Mouse (Mus musculus): ENCODE results near the gene 1700069L16Rik. TPM values are rescaled to one million over a fixed set of nuclear protein-coding genes. Genes with fewer than 3 reads are reported as not detected.

The 1700069L16Rik gene
- polyA plus RNA-seq, 1 experiment = 11.1 TPM

GRCm38 (mm10) chr5:113765641-113766526, 41.3 kb upstream of the 1700069L16Rik start:
- H3K27ac ChIP-seq (ENCODE audit: control insufficient read depth, insufficient read depth, low read depth, low read length) = peak overlapping the region; percentile 19; the same call in 1 of the 2 replicates
- no peaks in the 10 kb centered on the region for H3K27me3 ChIP-seq (ENCODE audit: control insufficient read depth, insufficient read depth, low read length)
- no peak for TF ChIP-seq POLR2A (IDR thresholded peaks at IDR 0.05; ENCODE audit: control insufficient read depth, low read depth, low read length)
- no peak for TF ChIP-seq CTCF (IDR thresholded peaks at IDR 0.05; ENCODE audit: control insufficient read depth, insufficient read depth, insufficient replicate concordance, low read depth, low read length)
- no peak overlapping the region for H3K4me3 ChIP-seq (ENCODE audit: control insufficient read depth, low read depth, low read length)
- no peaks in the 10 kb centered on the region; the same call in 1 of the 2 replicates for H3K4me1 ChIP-seq (ENCODE audit: control insufficient read depth, insufficient read depth, low read length)
- H3K36me3 ChIP-seq (ENCODE audit: control insufficient read depth, insufficient read depth, low read length) = no peaks in the 10 kb centered on the region

DNA sequence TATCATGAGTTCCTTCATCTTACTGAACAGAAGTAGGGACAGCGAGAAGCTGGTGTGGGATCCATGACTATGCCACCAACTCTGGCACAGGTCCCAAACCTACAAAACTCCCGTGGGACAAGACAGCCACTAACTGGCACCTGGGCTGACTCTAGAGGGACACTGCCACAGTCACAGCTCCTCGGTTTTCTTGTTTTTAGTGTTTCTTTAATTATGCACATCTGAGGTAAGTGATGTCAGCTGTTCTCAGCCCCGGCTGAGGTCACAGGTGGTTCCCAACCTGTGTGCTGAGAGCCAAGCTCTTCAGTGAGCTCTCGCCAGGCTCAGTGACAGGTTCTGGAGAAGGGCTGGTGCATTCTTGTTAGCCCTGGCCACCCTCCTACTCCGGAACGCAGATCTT, 39.9 kb upstream of the 1700069L16Rik start:
- Histone ChIP-seq H3K4me1 (ENCODE audit: control insufficient read depth, insufficient read depth, low read length) (no peaks in the 10 kb centered on the region), H3K27me3 (ENCODE audit: control insufficient read depth, insufficient read depth, low read length) (no peaks in the 10 kb centered on the region), H3K4me3 (ENCODE audit: control insufficient read depth, low read depth, low read length) (no peak overlapping the region), H3K36me3 (ENCODE audit: control insufficient read depth, insufficient read depth, low read length) (no peaks in the 10 kb centered on the region), H3K27ac (ENCODE audit: control insufficient read depth, insufficient read depth, low read depth, low read length) (no peak overlapping the region)
- TF ChIP-seq CTCF (IDR thresholded peaks at IDR 0.05; ENCODE audit: control insufficient read depth, insufficient read depth, insufficient replicate concordance, low read depth, low read length) (no peak), POLR2A (IDR thresholded peaks at IDR 0.05; ENCODE audit: control insufficient read depth, low read depth, low read length) (no peak)

DNA sequence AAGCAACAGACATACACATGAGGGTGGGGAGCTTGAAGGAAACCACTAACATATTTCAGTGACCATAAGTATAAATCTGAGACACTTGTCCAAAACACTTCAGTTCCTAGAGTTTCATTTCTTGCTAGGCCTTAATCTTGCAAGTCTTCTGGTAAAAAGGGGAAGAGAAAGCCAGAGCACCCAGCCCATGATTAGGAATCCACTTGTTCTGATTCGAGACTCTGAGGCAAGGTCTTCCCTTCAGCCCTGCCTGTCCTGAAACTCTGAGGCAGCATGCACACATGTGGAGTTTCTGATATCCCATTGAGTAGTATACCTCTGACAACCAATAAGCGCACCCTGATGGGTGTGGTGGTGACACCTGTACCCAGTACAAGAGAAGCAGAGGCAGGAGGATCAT, 37.0 kb upstream of the 1700069L16Rik start:
- Histone ChIP-seq H3K4me1 (ENCODE audit: control insufficient read depth, insufficient read depth, low read length) (no peaks in the 10 kb centered on the region), H3K27ac (ENCODE audit: control insufficient read depth, insufficient read depth, low read depth, low read length) (no peak overlapping the region), H3K36me3 (ENCODE audit: control insufficient read depth, insufficient read depth, low read length) (no peaks in the 10 kb centered on the region), H3K27me3 (ENCODE audit: control insufficient read depth, insufficient read depth, low read length) (no peaks in the 10 kb centered on the region), H3K4me3 (ENCODE audit: control insufficient read depth, low read depth, low read length) (no peak overlapping the region)
- TF ChIP-seq CTCF (IDR thresholded peaks at IDR 0.05; ENCODE audit: control insufficient read depth, insufficient read depth, insufficient replicate concordance, low read depth, low read length) = no peak
- no peak for TF ChIP-seq POLR2A (IDR thresholded peaks at IDR 0.05; ENCODE audit: control insufficient read depth, low read depth, low read length)

- Histone ChIP-seq H3K27ac (ENCODE audit: control insufficient read depth, insufficient read depth, low read depth, low read length) (no peak overlapping the region), H3K36me3 (ENCODE audit: control insufficient read depth, insufficient read depth, low read length) (peaks cover 1% of the 10 kb centered on the region), H3K4me3 (ENCODE audit: control insufficient read depth, low read depth, low read length) (no peak overlapping the region), H3K27me3 (ENCODE audit: control insufficient read depth, insufficient read depth, low read length) (no peaks in the 10 kb centered on the region), H3K4me1 (ENCODE audit: control insufficient read depth, insufficient read depth, low read length) (no peaks in the 10 kb centered on the region)
- no peak for TF ChIP-seq POLR2A (IDR thresholded peaks at IDR 0.05; ENCODE audit: control insufficient read depth, low read depth, low read length)
- TF ChIP-seq CTCF (IDR thresholded peaks at IDR 0.05; ENCODE audit: control insufficient read depth, insufficient read depth, insufficient replicate concordance, low read depth, low read length) = no peak
Observed at GRCm38 (mm10) chr5:113755347-113756030, 30.9 kb upstream of the 1700069L16Rik start.

DNA sequence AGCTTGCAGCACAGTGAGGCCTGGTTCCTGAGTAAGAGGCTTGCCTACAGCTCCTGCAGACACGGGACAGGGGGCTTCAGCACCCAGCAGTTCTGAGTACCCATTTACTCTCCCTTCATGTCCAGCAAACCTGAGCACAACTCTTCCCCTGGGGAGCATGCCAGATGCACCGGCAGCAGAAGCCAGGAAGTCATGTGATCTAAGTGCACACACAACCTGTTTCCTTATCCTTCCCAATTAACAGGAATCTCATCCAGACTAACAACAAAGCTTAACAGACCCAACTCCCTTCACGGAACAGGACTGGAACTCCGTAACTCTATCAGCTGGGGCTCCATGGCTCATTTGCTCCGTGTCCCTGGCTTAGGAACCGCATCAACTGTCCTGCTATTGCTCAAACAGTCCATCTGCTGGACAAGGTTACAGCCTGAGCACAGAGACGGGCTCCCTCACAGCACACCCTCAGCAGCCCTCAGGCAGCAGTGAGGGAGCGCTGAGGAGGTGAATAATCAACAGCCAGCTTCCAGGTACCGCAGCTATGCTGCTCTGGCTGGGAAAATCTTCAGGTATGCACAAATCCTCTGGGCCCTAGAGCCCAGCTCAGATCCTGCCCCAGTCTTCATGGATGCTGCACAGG, 27.1 kb upstream of the 1700069L16Rik start:
- H3K4me1 ChIP-seq (ENCODE audit: control insufficient read depth, insufficient read depth, low read length) = no peaks in the 10 kb centered on the region
- no peak overlapping the region for H3K4me3 ChIP-seq (ENCODE audit: control insufficient read depth, low read depth, low read length)
- peaks cover 7% of the 10 kb centered on the region for H3K36me3 ChIP-seq (ENCODE audit: control insufficient read depth, insufficient read depth, low read length)
- H3K27me3 ChIP-seq (ENCODE audit: control insufficient read depth, insufficient read depth, low read length) = no peaks in the 10 kb centered on the region
- no peak overlapping the region for H3K27ac ChIP-seq (ENCODE audit: control insufficient read depth, insufficient read depth, low read depth, low read length)
- no peak for TF ChIP-seq CTCF (IDR thresholded peaks at IDR 0.05; ENCODE audit: control insufficient read depth, insufficient read depth, insufficient replicate concordance, low read depth, low read length)
- TF ChIP-seq POLR2A (IDR thresholded peaks at IDR 0.05; ENCODE audit: control insufficient read depth, low read depth, low read length) = no peak

GRCm38 (mm10) chr5:113748556-113749331, 24.2 kb upstream of the 1700069L16Rik start:
- Histone ChIP-seq H3K27me3 (ENCODE audit: control insufficient read depth, insufficient read depth, low read length) (no peaks in the 10 kb centered on the region), H3K4me3 (ENCODE audit: control insufficient read depth, low read depth, low read length) (no peak overlapping the region), H3K27ac (ENCODE audit: control insufficient read depth, insufficient read depth, low read depth, low read length) (no peak overlapping the region), H3K36me3 (ENCODE audit: control insufficient read depth, insufficient read depth, low read length) (peaks cover 10% of the 10 kb centered on the region), H3K4me1 (ENCODE audit: control insufficient read depth, insufficient read depth, low read length) (no peaks in the 10 kb centered on the region)
- TF ChIP-seq POLR2A (IDR thresholded peaks at IDR 0.05; ENCODE audit: control insufficient read depth, low read depth, low read length) = no peak
- no peak for TF ChIP-seq CTCF (IDR thresholded peaks at IDR 0.05; ENCODE audit: control insufficient read depth, insufficient read depth, insufficient replicate concordance, low read depth, low read length)
